Mouse (Mus musculus): ENCODE measurements around the gene Trmt112. TPM values are rescaled to one million over a fixed set of nuclear protein-coding genes. Genes with fewer than 3 reads are reported as not detected.
A peak's percentile ranks its signal among the peaks of the same experiment; 100 is the strongest.

Trmt112 gene
- total RNA-seq, 2 experiments from 2014 or later, result 35.0 to 43.2 TPM

DNA sequence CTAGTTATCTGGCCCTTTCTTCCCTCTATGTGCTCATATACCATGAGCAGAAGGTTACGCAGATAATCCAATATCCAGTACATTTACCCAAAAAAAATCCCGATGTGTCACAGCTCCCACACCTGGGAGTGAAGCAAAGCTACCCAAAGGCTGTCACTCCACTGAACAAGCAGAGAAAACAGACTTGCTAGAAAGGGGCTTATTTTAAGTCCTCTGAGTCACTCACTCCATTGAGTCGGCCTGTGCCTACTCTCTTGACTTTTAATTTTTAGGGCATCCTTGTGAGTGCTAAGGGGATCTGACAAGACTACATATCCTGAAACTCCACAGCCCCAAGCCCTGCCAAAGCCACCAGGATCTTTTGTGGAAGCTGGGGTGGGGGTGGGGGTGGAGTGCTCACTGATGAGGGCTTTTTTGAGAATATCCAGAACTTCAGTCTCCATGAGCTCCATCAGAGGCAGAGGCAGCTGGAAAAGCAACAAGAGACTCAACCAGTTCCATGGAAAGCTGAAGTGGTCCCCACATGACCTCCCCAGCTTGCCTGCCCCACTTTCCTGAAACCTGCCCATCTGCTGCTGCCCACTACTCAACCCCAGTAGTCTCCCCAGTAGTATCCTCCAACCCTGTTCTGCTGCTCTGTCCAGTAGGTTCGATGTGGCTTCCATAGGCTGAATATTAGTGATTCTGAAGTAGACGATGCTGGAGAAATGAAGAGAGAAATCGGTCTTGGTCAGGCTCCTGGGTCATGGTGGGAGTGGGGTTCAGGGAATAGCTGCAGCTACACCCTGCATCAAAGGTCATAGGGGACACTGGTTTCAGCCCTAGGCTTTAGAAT lies 13.6 kb downstream of the Trmt112 start:
- peak in 1 of 2 experiments; percentile 51 for DNase-seq (ENCODE audit: low spot score in 2 of 2)
- intact Hi-C loops (cut with DNase I), result loop anchor here (1.0 to 2.0 kb wide), 2 partner anchors 28 to 56 kb away; no protein-coding TSS in a partner anchor

DNA sequence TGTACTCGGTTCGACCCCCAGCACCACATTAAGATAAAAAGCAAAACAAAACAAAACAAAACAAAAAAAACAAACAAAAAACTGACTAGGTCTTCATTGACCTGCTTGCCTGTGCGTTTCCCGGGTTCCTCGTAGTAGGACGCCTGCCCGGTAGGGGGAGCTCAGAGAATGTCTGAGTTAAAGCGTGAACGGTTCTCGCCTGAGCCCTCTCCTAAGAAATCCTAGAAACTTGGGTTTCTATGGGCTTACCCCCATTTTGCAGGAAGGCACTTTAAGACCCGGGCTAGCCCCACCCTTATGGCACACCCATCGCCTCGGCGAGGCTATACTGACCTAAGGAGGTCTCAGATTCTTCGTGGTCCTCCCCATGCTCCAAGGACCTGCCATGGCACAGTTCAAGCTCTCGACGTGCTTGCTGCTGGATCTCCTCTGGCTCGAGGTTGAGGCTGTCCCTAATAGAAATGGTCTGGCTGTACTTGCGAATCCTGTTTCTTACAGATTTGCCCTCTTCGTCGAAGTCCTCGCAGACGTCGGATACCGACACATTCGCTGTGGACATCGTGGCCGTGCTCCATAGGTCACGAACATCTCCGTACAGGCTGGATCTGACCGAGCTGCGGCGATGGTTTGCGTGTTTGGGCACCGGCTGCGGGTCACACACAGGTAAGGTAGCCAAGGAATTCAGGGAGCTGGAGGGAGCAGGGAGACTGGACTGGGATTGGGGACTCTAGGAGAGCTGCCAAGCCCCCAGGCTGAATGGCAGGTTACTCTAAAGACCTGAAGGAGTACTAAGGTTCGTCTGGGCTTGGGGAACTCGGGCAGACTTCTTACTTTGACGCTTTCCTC lies 15.2 kb downstream of the Trmt112 start:
- peak; percentile 87 to 93 for DNase-seq (ENCODE audit: low spot score in 2 of 2)
- intact Hi-C loops (cut with DNase I), result no loop called here

DNA sequence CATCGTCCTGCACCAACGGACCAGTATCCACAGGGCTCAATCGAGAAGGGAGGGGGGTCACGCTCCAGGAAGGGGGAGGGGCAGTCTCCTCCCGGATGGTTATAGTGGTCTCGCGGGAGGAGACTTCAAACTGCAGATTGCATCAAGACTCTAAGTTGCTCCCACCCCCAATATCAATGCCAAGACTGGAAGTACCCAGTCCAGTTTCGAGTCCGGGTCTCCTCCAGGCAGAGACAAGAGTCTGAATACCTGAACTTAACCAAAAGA lies 15.7 kb downstream of the Trmt112 start, which contains the start of gene Catsperz:
Catsperz (minus strand) TSS at position 74 of the 267 bp plus-strand sequence.
- intact Hi-C loops (cut with DNase I), result no loop called here
- no peak for DNase-seq (ENCODE audit: low spot score in 2 of 2)

DNA sequence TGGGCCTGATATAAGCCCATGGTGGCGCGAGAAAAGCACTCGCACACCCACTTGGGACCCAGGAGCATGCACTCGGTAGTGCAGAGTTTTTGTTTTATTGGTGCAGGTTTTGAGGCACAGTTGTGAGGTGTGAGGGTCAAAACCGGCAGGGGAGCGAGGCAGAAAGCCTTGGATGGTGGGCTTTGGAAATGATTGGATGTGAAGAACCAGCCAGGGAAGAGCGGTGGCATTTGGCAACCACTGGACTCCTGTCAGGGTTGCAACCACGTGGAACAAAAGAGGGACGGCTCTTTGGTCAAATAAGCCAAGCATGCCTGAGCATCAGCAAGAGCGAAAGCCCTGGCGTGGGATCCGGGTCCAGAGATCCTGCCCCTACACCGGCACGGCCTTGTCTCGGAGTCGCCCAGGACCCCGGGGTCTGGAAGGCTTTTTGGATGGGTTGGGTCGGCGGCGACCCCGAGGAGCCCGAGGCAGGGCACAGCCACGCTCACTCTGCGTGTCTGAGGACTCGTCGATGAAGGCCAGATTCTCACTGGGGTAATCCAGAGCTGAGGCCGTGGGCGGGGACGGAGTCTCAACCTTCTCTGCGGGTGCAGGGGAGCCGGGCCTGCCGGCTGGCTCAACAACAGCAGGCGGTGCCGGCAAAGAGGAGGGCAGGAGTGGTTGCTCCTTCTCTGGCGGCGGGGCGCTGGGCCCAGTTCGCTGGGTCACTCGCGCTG lies 16.3 kb downstream of the Trmt112 start:
- no peak for DNase-seq (ENCODE audit: low spot score in 2 of 2)
- intact Hi-C loops (cut with DNase I), result no loop called here

DNA sequence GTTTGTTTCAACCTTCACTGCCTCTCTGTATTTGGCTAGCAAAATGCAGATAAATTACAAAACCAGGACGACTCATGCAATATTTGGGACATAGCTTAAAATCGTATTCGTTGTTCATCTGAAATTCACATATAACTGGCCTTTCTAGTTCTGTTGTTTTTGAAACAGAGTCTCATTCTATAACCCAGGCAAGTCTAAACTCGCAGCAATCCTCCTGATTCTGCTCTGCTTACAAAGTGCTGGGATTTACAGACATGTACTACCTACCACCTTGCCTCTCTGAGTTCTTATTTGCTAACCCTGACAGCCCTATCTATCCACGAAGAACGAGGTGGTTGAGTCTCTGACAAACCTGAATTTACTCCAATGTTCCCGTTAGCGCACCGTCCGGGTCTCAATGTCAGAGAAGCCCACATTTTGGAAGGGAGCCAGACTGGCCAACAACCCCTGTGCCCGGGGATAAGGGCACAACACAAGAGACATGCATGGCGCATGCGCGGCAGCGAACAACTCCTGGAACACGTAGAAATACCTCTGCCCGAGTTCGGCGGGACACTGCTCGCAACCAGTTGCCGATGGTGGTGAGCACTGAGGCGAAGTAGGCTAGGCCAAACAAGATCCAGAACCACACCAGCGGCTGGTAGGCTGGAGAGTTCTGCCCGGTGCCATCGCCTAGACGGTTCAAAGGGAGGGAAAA lies 17.2 kb downstream of the Trmt112 start:
- intact Hi-C loops (cut with DNase I), result no loop called here
- DNase-seq (ENCODE audit: low spot score in 2 of 2), result no peak

DNA sequence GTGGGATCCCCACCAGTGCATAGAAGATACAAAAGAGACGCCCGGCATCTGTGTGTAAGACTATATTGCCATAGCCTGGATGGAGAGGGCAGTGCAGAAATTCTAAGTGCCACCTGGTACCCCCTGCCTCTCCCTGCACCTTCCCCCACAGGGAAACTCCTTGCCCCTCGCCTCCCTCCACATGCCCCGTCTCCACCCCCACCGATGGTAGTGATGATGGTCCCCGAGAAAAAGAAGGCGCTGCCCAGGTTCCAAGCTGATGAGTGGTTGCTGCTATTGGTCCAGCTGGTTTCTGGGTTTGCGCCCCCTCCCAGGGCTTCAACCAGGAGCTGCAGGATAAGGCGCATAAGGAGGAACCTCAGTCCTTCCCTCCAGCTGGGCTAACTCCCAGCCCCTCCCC lies 18.6 kb downstream of the Trmt112 start:
- DNase-seq (ENCODE audit: low spot score in 2 of 2), result no peak
- intact Hi-C loops (cut with DNase I), result no loop called here

DNA sequence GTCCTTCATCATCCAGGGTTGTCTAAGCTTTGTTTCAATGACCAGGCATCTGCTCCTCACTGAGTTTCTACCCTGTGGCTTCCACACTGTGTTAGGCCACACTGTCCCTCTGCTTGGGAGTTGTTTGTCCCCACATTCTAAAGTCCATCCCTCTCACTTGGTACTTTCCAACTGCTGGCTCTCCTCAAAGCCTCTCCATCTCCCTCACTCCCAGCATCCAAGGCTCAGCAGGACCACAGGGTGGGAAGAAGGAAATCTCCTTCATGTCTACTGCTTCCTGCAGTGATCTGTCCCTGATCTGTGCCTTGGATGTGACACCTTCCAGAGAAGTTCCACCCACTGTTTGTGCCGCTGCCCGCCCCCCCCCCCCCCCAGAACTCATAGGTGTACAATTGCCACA lies 21.5 kb downstream of the Trmt112 start:
- intact Hi-C loops (cut with DNase I), result loop anchor here (5.0 kb wide), 2 partner anchors 96 to 429 kb away; no protein-coding TSS in a partner anchor

DNA sequence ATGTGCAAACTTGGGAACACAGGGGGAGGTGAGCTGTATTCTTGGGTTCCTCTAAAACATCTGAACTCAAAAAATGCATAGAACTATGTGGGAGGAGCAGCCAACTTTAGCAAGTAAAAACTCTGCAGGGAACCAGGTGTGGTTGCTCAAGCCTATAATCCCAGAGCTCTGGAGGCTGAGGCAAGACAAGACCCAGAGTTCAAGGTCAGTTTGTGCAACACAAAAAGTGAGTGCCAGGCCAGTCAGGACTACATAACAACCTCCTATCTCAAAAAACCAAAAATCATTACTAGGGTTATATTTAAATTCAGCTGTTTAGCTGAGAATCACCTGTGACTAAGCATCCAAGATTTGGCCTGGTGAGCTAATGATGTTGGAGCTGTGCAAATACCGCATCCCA lies 22.5 kb downstream of the Trmt112 start:
- intact Hi-C loops (cut with DNase I), result loop anchor here (5.0 kb wide), 2 partner anchors 95 to 430 kb away; no protein-coding TSS in a partner anchor
- DNase-seq (ENCODE audit: low spot score in 2 of 2), result no peak

More for the DNA sequence above, 21.5 kb downstream of the Trmt112 start:
- no peak for DNase-seq (ENCODE audit: low spot score in 2 of 2)

DNA sequence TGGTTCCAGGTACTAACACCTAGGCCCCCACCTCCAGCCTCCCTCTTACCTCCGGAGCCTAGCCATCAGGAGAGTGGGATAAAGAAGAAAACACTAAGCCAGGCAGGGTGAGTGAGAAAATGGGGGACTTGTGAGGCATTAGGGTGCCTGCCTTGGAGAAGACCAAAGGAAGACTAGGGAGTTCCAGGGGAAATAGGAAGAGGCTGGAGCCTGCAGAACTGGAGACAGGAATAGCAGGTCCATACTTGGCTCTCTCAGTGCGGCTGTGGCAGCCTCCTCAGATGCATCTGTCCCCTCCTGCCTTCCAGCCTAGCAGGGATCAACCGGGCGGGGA lies 23.6 kb downstream of the Trmt112 start:
- intact Hi-C loops (cut with DNase I), result loop anchor here (5.0 kb wide), 2 partner anchors 94 to 431 kb away; no protein-coding TSS in a partner anchor
- DNase-seq (ENCODE audit: low spot score in 2 of 2), result no peak

DNA sequence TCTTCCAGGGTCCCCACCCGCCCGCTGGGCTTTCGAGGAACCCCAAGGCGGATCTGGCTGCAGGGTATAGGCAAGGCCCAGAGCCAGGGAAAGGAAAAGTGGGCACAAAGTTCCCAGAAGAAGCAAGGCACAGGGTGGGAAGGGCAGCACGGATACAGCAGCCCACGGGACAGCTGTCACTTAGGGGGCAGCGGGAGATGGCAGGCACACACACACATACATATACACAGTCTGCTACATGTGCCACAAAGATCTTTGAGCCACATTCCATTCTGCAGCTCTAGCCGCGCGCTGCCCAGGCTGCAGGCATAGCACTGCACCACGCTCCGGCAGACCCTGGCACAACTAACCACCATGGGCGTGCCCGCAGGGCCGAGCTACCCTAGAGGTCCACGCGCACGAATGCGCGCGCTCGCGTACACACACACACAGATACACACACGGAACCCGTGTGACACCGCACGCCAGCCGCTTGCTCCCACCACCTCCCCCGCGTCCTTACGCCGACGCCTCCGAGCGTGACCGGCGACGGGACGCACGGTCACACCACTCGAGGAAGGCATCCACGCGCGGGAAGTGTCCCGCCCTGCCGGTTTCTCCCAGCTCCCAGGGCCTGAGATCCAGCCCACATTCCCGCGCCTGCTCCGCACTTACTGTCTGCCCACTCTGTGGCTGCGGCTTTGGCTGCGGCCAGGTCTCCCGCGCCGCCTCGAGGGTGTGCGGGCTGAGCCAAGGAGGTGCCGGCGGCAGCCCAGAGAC lies 24.1 kb downstream of the Trmt112 start:
- intact Hi-C loops (cut with DNase I), result loop anchor here (5.0 kb wide), 2 partner anchors 94 to 431 kb away; no protein-coding TSS in a partner anchor
- DNase-seq (ENCODE audit: low spot score in 2 of 2), result peak; percentile 65 to 84

DNA sequence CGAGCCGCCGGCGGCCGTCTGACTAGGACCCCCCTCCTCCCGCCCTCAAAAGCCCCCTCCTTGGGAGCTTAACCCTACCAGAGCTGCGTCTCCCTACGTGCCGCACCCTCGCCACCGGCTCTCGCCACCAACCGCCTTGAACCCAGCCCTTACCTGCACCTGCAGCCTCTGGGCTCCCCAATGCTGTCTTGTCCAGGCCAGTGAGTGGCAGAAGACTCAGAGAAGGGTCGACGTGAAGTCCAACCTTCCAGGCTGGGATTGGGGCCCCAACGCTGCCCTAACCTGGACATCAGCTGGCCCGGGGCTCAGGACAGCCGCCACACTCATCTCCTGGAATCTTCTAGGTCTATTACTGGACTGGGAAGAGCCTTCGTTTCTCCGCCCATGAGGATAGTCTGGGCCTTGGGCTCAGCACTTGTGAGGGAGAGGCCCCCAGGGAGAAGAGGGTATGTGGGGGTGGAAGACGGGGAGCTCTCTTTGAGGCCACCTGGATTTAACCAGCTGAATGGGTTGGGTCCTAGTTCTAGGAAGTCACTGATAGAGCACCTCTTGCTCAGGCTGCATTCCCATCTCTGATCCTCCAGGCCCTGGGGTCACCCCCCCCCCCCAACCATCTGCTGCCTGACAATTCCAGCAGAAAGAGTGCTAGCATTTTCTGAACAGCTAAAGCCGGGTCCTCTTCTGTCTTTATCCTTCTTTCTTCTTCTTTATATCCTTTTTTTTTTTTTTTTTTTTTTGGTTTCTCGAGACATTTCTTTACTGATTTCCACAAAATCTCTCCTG lies 24.9 kb downstream of the Trmt112 start, which contains the start of gene Kcnk4:
Kcnk4 (minus strand) TSS at position 321 of the 783 bp plus-strand sequence.
- intact Hi-C loops (cut with DNase I), result loop anchor here (5.0 kb wide), 2 partner anchors 93 to 432 kb away; no protein-coding TSS in a partner anchor
- DNase-seq (ENCODE audit: low spot score in 2 of 2), result no peak

DNA sequence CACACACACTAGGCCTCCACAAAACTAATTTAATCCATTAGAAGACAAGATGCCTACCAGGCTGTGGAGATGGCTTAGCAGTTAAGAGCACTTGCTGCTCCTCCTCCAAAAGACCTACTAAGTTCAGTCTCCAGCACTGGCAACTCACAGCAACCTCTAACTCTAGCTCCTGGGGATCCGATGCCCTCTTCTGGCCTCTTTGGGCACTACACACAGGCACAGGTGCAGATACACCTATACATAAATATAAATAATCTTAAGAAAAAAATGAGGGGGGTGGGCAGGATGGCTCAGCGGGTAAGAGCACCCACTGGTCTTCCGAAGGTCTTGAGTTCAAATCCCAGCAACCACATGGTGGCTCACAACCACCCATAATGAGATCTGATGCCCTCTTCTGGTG lies 26.8 kb downstream of the Trmt112 start:
- DNase-seq (ENCODE audit: low spot score in 2 of 2), result no peak
- intact Hi-C loops (cut with DNase I), result no loop called here

DNA sequence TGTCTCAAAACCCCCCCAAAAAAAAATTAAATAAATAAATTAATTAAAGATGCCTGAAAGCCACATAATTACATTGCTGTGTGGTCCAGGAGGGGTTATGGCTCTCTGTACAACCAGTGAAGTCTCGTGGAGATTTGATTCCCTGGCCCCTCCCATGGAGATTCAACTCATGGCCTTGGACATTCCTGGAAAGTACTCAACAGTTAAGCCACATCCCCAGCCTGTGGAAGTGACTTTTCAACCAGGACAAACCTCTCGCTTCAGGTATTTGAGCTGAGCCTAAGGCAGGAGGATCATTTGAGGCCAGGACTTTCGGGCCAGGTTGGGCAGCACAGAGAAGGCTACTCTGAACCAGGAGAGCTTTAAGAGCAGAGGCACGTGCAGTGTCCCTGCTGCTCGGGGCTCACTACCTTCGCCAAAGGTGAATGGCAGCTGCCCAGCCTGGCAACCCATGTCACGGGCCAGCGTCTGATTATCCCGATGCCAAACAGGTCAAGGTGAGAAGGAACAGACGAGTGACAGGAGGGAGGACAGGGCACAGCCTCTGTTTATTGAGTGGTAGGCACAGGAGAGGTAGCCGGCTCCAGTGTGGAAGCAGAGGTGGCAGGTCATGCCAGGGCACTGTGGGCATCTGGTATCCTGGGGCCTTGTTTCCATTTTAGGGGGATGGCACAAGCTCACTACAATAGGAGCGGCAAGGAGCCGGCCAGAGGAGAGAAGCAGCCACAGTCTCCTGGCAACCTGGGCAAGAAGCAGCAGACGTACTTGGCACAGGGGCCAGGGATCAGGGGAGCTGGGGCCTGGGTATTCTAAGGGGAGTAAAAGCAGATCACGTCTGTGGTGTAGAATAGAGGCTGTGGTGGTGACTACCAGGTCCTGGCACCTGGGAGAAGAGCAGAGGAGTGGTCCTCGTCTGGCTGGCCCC lies 28.3 kb downstream of the Trmt112 start:
- no peak for DNase-seq (ENCODE audit: low spot score in 2 of 2)
- intact Hi-C loops (cut with DNase I), result no loop called here

DNA sequence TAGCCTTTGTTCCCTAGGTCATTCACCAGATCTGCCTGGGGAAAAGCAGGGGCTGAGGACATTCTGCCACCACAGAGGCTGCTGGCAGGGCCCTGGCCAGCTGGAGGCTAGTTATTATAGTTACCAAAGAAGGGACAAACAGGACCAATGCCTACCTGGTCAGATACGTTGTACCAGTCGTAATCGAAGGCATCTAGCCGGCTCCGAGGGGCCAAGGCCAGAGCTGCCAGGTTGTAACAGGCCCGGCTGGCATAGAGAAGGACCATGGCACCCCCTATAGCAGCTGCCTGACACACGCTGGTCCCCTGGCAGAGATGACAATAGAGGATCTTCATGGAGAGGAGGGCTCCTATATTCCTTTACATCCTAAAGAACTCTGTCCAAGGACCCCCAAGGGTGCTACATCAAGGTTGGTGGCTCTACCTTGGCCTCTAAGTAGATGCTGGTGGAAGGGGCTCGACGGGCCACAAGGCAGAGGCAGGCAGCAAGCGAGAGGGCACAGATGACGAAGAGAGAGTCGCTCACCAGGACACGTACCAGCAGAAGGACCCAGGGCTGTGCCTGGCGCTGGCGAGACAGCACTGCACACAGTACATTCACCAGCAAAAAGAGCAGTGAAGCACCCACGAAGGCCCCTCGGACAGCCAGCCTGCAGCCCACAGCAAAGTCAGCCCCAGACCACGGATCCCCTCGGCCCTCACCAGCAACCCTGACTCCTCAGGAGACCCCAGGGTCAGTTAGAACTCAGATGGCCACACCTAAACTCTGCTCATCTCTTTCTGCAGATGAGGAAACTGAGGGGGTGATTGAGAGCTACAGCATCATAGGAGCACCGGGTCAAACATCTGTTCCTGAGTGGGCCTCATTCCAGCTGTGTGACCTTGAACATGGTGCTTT lies 29.9 kb downstream of the Trmt112 start:
- intact Hi-C loops (cut with DNase I), result loop anchor here (5.0 kb wide), 1 partner anchor 38 kb away; the partner anchor contains the start of gene Plcb3
- no peak for DNase-seq (ENCODE audit: low spot score in 2 of 2)
